Mouse (Mus musculus) thymus, postnatal 0 days (tissue): Measurements from ENCODE around the gene Blnk. TPM values are rescaled to one million over a fixed set of nuclear protein-coding genes. Genes with fewer than 3 reads are reported as not detected.

ENCODE experiments used
- DNase-seq: peaks from one replicate; pipeline ENCODE4 v3.0.0-alpha.2; 2015; ENCODE audit warnings: low spot score
- polyA plus RNA-seq: library from polyadenylated mRNA; unstranded; fragments of >200 nt; fragmentation: Nextera tagmentation; extraction: Ambion mirVana; gene quantifications from 2 replicates; pipeline ENCODE4 v1.2.1, GENCODE M21; 2015

Blnk gene
- polyA plus RNA-seq, 1 experiment from 2014 or later, result 5.5 TPM

DNA sequence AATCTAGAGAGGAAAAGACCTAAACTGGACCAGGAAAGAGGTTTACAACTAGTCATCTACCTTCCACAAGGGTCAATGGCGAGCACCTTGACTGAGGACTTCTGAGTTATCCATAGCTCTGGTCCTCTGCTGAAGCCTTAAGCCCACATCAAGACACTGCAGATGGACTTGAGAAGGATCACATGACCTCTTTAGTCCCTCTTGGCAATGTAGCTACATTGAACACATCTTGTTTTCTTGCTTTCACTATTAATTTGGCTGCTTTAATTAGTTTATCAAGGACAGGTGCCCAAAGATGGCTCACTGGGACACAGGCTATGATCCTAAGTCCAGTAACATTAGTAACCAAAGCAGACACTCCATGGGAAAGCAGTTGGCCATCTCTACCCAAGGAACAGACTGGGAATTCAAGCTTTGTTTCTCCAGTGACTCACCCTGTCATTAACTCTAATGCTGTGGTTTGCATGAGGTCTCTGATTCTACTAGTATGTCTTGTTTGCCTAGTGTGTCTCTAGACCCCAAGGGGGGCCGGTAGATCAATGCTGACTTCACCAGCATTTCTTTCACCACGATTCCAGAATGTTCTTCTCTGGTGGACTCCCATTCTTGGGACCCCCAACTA lies 9.5 kb upstream of the Blnk start:
- DNase-seq, result no peak

DNA sequence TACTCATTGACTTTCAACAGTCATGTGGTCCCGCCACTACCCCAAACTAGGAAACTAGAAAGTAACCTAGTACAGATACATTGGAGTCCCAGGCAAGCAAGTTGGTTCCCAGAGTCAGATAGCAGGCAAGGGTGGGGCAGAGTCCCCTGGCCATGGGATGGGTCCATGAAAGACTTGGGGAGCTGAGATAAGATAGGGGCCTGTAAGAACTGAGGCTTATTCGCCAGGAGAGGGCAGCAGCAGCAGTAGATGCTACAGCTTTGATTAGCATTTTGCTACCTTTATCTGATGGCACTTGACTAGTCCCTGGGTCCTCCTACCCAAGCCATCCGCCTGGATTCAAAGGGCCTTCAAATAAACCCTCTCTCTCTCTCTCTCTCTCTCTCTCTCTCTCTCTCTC lies 5.2 kb upstream of the Blnk start:
- DNase-seq, result no peak

DNA sequence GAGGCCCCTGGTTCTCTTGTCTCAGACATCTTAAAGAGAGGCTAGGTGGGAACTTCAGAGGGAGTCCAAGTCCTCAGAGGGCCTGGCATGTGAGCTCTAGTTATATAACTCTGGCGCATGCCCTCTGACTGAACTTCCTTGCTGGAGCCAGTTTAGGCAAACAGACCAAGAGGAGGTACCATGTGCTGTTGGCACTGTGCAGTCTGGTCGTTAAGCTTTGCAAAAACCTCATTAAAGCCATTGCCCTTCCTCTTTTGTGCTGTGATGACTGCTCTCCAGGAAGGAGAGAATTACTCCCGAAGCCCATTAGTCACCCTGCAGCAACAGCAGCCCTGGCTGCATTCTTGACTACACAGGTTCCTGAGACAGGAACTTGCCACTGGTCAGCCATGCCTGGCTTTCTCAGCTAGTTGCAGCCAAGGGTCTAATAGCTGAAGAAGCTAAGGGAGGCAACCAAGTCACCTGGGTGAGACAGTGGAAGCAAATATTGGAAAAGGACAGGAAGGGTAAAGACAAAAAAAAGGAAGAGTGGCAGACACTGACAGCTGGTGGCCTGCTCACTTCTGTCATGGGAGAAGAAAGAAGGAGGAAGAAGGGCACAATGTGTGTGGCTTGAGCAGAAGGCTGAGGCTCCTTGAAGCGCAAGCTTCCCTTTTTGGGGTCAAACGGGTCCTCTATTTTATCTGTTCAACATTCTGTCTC lies 4.3 kb upstream of the Blnk start:
- DNase-seq, result no peak

DNA sequence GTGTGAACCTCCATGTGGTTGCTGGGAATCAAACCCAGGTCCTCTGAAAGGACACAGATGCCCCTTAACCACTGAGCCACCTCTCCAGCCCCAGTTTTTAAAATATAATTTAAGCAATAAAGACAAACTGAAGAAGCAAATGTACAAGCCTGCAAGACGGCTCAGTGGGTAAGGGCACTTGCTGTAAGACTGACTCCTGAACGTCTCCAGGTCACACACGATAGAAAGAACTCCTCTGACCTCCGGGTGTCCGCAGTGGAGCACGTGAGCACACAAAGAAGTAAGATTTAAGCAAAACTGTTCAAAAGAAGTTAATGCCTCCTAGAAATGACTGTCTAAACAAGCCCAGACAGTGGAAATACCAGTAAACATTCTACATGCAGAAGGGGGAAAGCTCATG lies 2.4 kb upstream of the Blnk start:
- no peak for DNase-seq

DNA sequence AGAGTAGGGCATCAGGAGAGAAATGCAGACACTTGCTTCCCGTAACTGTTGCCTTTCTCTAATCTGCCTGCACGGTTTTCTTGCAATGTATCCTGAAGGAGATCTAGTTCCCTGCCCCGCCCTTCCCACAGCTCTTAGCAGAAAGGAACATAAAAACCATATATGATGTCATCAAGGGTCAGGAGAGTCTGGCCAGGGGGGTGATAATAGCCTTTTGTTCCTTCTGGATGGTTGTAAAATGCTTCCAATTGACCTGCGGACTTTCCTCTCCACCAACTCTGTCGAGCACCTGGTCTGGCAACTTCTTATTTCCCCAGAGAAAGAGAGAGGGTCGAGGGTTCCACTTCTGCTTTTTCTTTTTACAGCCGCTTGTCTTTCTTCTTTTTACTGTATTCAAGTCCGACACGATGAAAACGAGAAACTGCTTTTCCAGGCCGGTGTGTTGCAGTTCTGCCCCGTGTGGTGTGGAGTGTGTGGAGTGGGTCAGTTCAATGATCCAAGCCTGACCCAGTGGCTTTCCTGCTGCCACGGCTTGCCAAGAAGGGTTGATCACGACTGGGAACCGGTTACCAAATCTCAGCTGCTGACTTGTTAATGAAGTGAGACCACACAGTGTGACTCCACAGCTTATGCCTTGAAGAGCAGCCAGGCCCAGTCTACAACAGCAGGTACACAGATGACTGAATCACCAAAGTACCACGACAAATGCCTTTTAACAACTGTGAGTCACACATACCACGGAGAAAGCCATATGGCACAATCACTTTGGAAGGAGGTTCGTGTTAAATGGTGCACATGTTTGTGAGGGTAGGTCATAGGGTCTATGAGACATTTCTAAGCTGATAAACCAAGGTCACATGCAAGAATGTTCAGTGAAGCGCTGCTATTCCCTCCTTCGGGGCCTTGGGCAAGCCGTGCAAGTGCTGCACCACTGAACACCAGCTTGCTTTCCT lies 1.4 kb upstream of the Blnk start:
- DNase-seq, result no peak

DNA sequence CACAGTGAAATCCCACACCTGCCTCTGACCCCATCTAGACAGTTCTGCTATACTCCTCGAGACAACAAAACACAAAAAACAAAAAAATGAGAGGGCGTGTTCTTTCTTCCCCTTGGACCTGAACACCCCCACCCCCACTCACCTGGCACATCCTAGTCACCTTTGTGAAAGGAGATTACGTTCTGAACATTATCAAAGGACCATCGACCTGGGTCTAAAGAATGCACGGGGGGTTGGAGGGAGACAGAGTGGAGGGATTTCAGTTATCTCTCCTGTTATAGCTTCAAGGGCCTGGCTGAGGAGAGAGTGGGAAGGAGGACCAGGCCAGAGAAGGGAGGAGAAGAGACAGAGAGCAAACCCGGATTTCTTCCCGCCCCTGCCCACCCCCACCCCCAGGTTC lies 576 bp upstream of the Blnk start:
- no peak for DNase-seq

DNA sequence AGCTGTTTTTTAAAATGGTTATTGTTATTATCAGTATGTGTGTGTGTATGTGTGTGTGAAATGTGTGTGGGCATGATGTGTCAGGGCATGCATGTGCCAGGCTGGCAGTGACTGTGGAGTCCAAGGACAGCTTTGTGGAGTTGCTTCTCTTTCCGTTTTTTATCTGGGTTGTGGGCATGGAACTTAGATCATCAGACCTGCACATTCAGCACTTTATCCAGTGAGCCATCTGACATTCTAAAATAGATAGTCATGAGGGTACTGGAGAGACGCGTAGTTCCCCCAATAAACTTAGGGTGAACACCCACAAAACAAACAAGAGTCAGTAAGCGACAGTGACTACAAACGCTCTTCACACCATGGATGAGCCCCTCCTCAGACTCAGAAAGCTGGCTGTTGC lies 979 bp downstream of the Blnk start:
- no peak for DNase-seq

DNA sequence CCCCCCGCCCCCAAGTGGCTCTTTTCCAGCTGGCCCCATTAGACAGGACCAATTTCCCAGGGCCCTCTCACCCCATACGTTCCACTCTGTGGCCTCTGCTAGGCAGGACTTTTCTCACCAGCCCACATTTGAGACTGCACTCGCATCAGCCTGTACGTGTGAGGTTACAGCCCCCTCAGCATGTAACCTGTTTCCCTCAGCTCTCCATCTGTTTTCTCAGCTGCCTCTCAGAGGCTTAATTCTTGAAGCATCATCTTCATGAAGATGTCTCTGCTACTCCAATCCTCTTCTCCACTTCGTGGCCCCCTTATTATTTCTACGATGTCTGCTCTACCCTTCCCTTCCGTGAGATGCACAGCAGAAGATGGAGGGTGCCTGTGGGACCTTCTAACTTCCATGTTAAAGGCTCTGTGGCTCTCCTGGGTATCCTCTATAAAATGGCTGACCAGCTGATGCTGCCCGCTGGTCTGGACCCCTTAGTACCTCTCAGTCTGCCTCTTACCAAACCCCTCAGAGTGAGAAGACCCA lies 1.8 kb downstream of the Blnk start:
- no peak for DNase-seq

DNA sequence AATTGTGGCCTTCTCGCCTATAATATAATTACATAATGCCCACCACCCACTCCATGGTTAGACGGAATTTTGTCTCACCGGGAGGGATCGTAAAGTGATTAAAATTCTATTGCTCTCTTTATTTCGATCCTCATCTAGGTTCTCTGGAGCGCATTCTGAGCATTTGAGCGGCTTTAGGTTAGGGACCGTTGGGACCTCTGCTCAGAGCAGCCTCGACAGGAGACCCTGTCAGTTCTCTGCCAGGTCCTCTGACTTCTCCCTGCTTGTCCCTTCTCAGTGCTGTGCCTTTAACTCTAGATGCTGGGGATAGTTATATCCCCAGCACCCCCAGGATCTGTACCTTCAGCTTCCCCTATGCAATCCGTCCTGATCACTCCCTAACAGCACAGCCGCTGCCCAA lies 2.2 kb downstream of the Blnk start:
- no peak for DNase-seq

DNA sequence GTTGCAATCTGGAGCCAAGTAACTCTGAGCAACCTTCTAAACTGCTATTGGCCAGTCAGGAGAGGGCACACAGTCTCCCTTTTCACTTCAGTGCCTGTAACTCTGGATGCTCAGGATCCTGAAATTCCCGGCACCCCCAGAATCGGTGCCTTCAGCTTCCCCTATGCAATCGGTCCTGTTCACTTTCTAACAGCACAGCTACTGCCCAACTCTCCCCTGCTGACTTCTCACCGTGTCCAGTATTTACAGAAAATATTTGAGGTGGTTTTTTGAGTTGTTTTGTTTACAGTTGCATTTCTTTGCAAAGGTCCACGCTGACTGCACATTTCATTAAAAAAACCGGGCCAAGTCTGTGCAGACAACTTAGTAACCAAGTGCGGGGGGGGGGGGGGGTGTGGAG lies 2.7 kb downstream of the Blnk start:
- no peak for DNase-seq

DNA sequence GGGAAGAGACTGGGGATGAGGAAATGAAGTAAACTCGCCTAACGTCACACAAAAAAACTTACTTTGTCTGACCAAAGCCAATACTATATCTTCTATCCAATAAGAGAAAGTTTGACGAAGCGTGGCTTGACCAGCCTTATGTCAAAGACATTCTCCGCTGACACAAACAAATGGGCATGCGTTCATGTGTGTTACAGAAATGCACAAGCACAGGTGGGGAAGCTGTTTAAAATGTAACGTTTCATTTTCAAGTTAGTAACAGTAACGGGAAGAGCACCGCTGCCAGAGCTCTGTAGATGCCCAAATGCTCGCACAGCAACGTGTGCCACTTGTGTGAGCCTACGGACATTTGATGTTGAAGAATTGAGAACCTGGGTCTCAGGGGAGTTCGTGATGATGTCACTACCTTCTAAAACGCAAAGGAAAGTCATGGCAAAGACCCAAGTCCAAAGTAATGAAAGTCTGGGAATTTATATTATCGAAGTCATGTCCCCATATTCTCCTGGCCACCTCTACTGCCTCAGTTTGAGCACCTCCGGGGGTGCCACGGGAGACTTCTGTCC lies 3.5 kb downstream of the Blnk start:
- no peak for DNase-seq

DNA sequence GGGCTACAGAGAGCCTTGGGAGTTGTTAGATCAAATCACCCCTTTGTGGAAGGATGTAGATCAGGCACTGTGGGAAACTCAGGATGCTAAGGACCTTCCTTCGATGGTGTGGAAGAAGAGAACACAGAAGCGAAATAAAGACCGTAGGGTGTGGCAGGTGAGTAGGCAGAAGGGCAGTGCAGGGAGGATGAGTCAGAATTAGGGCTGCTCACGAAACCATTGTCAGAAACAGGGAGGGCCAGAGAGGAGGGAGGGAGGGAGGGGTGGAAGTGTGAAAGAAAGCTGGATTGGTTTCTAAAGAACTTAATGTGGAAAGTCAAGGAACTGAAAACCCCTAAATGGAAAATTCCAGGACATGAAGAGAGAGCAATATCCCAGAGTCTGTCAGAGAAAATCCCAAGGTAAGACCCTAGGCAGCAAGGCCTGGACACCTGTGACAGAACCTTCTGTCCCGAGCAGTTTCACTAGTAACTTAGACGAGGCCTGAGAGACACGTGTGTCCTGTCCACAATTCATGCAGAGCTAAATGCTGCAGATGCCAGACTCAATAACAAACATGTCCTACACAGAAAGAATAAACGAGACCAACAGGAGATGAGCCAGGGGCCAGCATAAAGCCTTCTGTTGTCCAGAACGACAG lies 4.3 kb downstream of the Blnk start:
- no peak for DNase-seq

DNA sequence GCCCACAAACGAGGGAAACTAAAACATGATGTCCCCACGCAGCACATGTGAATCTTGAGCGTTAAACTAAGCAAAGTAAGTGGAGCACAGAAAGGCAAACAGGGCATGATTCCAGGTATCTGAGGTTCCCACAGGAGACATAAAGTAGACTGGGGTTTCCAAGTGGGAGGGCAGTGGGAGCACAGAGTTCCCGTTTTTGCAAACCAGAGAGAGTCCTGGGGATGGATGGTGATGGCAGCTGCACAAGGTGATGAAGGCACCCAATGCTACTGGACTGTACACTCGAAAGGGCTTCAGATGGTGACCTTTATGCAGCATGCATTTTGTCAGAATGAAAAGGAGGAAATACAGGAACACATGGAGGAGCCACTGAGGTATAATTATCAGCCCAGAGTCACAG lies 5.5 kb downstream of the Blnk start:
- DNase-seq, result no peak

DNA sequence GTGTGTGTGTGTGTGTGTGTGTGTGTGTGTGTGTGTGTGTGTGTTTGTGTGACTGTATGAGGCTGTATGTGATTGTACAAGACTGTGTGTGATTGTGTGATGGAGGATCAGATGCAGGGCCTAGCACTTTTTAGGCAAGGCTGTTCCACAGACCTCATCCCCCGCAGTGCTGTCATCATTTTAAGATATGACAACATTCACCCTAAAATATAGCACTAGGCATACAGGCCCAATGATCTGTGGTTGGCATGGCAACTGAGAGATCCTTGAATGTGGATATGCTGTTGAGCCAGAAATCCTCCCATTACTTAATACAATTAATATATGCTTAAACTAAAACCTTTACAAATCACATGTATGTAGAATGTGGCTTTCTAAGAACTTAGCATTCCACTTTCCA lies 9.8 kb downstream of the Blnk start:
- DNase-seq, result no peak

DNA sequence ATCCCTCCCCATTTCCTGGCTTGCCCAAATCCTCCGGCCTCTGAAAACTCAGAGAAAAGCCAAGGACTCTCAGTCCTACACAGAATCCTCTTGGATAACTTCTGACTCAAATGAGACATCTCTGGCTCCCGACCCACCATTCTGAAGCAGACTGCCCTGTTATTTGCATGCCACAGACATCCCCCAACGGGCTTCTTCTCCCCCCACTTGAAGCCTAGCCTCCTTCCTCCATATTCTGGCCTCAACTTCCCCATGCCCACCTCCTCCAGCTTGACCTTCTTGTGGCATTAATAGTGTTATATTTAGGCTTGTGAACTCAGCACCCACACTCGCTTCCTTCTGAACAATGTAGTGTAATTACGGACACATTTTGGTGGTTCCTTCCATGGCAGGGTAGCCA lies 13.7 kb downstream of the Blnk start:
- DNase-seq, result no peak

DNA sequence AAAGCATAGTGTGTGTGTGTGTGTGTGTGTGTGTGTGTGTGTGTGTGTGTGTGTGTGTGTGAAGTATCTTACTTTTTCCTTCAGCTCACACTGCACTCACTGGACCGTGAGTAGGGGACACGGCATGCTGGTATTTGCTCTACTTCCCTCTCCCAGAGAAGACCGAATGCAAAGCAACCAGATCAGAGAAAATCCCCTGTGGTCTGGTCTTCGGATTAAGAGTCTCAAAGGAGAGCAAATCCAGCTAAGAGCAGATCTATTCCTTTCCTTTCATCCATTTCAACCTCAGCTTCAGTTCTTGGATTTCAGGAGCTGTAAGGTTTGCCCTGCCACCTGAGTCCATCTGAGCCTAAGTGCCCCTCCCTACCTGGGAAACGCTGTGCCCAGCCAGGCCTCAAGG lies 16.3 kb downstream of the Blnk start:
- DNase-seq, result no peak

DNA sequence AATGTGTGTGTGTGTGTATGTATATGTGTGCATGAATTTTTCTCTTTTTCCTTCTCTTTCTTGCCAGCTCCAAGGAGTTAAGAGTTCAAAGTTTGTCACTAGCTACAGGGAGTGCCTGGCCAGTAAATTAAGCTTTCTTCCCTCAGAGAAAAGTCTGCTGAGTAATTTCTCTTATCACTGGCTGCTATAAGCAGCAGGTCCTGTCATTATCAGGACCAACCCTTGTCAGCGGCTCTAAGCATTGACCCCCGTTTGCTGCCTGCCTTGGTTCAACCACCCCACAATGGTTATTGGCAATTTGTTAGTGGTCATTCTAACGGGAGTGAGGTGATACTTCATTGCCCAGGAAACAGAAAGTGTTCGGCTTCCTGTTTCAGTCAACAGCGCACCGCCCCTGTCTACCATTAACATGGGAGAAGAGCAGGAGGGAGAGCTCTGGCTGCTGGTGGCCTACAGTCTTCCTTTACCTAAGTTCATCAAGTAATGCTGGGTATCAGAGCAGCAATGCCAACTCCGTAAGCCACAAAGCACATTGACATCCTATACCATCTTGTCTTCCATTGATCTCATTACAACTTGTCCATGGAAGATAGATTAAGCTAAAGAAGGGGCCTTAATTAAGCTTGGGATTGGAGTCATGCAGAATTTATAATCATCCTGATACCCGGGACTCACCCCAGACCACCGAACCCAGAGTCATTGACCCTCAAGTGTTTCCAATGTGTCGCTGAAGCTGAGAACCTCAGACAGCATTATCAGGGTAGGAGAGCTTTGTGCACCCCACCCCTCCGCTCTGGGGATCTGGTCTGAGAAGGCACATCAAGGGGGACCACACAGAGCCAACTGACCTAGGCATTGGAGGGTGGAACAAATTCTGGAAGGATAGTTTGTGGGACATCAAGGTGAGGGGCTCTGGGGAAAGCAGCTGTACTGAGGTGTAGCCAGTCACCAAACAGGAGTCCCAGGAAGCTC lies 17.1 kb downstream of the Blnk start:
- no peak for DNase-seq

DNA sequence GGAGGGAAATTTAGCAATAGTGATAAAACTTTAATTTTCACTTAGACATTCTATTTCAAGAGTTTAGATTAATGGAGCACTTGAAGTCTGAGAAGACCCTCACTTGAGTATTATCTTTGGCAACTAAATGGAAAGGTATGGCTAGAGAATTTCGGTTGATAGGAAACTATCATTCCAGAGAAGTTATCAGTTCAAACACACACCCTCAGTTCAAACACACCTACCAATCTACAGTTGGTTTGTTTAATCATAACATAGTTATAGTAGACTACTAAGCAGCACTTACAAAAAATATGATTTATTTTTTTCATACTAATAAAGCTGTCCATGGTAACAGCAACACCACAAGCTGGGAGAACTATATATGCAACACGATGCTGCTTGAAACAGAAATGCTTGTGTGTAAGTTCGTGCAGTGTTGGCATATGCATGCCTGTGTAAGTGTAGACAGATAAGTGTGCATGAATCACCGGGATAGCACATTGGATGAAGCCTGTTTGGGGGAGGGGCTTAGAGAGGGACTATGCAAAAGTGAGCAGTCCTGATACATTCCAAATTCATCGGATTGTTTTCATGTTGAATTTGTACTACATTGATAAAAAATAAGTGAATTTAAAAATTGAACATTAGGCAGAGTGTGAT lies 22.9 kb downstream of the Blnk start:
- DNase-seq, result no peak

DNA sequence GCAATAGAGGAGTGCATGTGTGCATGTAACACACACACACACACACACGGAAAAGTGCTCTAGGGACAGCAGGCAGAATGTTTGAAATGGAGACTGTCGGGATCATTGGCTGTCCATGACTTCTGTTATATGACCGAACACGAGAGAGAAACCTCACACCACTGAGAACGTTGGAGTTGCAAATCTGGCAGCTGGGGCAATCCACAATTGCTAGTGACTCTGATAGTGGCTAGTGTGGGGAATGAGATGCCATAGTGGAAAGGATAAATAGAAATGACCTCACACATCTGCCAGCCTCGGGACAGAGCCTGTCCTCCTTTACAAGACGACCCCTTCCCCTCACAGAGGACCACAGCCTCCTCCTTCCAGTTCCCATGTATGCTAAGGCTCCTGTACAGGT lies 23.6 kb downstream of the Blnk start:
- DNase-seq, result no peak

DNA sequence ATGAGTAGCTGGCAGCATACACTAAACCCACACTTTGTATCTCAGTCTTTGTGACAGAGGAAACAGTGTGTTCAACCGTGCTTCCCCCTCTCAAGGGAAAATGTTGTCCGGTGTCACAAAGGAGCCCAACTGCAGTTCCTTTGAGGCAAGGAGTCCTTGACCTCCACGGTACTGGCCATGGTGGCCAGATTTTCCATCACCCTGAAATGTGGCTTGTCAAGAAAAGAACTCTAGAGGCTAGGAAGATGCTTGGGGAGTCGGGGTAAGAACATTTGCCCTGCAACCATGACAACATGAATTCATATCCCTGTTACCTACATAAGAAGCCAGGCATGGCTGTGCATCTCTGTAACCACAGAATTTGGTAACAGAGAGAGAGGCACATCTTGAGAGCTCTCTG lies 24.0 kb downstream of the Blnk start:
- no peak for DNase-seq
